Mouse (Mus musculus) megakaryocyte, embryonic 14.5 days (primary cell): ENCODE results near the gene Ptn. TPM values are rescaled to one million over a fixed set of nuclear protein-coding genes. Genes with fewer than 3 reads are reported as not detected.

Experiments
- H3K27me3 ChIP-seq: replicated peaks from 2 replicates; pipeline ENCODE3; 2012; ENCODE audit warnings: inconsistent platforms
- H3K36me3 ChIP-seq: replicated peaks from 2 replicates; pipeline ENCODE3; 2012; ENCODE audit warnings: low read length, inconsistent platforms, mixed read lengths
- H3K4me1 ChIP-seq: 2 replicates; pipeline ENCODE4 v1.6.1; 2012; ENCODE audit warnings: inconsistent platforms
- H3K4me3 ChIP-seq: replicated peaks from 2 replicates; pipeline ENCODE3; 2012; ENCODE audit warnings: moderate library complexity, mild to moderate bottlenecking, inconsistent platforms
- H3K9me3 ChIP-seq: 2 replicates; pipeline ENCODE4 v1.6.1; 2012; ENCODE audit warnings: inconsistent platforms
- FLI1 ChIP-seq: IDR thresholded peaks from 2 replicates; pipeline ENCODE4 v1.6.1; 2012; ENCODE audit warnings: low read length, inconsistent platforms, mixed read lengths
- GATA1 ChIP-seq: IDR thresholded peaks from 3 replicates; pipeline ENCODE4 v1.6.1; 2012; ENCODE audit warnings: mixed read lengths, low read length, inconsistent platforms, borderline replicate concordance
- polyA plus RNA-seq: library from polyadenylated mRNA; stranded (reverse); fragments of >175 nt; gene quantifications from 2 replicates; pipeline ENCODE4 v1.2.3, GENCODE M21; 2012; ENCODE audit warnings: low replicate concordance; ENCODE audit not compliant: insufficient read depth

The Ptn gene
- polyA plus RNA-seq, 1 experiment = not detected

GRCm38 (mm10) chr6:36793775-36794174 lies 16.2 kb downstream of the Ptn start:
- Histone ChIP-seq H3K4me3 (no peak overlapping the region), H3K9me3 (0 out of 2 replicates have a peak, but pooled peaks cover 1% of the 10 kb centered on the region)
- TF ChIP-seq GATA1 (no peak), FLI1 (no peak)

GRCm38 (mm10) chr6:36789261-36789660 lies 20.8 kb downstream of the Ptn start:
- Histone ChIP-seq H3K27me3 (no peaks in the 10 kb centered on the region), H3K9me3 (peaks cover 4% of the 10 kb centered on the region; the same call in 1 of the 2 replicates), H3K36me3 (no peaks in the 10 kb centered on the region), H3K4me3 (no peak overlapping the region), H3K4me1 (no peaks in the 10 kb centered on the region)
- TF ChIP-seq GATA1 (no peak), FLI1 (no peak)

More at GRCm38 (mm10) chr6:36793775-36794174, 16.2 kb downstream of the Ptn start:
- H3K27me3 ChIP-seq = no peaks in the 10 kb centered on the region
- H3K4me1 ChIP-seq = no peaks in the 10 kb centered on the region
- H3K36me3 ChIP-seq = no peaks in the 10 kb centered on the region

GRCm38 (mm10) chr6:36788576-36789191 lies 21.3 kb downstream of the Ptn start:
- peaks cover 4% of the 10 kb centered on the region; the same call in 1 of the 2 replicates for H3K9me3 ChIP-seq
- no peaks in the 10 kb centered on the region for H3K36me3 ChIP-seq
- H3K4me3 ChIP-seq = no peak overlapping the region
- H3K27me3 ChIP-seq = no peaks in the 10 kb centered on the region
- H3K4me1 ChIP-seq = no peaks in the 10 kb centered on the region
- TF ChIP-seq FLI1 (no peak), GATA1 (no peak)

GRCm38 (mm10) chr6:36784682-36785208 lies 25.3 kb downstream of the Ptn start:
- H3K36me3 ChIP-seq = no peaks in the 10 kb centered on the region
- H3K4me3 ChIP-seq = no peak overlapping the region
- no peaks in the 10 kb centered on the region for H3K4me1 ChIP-seq
- no peaks in the 10 kb centered on the region for H3K27me3 ChIP-seq
- TF ChIP-seq FLI1 (no peak), GATA1 (no peak)
- H3K9me3 ChIP-seq = peaks cover 4% of the 10 kb centered on the region; the same call in 1 of the 2 replicates

GRCm38 (mm10) chr6:36782481-36782880 lies 27.5 kb downstream of the Ptn start:
- H3K36me3 ChIP-seq = no peaks in the 10 kb centered on the region
- H3K9me3 ChIP-seq = peaks cover 2% of the 10 kb centered on the region
- no peaks in the 10 kb centered on the region for H3K27me3 ChIP-seq
- TF ChIP-seq GATA1 (no peak), FLI1 (no peak)
- H3K4me3 ChIP-seq = no peak overlapping the region
- no peaks in the 10 kb centered on the region for H3K4me1 ChIP-seq

- Histone ChIP-seq H3K27me3 (no peaks in the 10 kb centered on the region), H3K4me1 (no peaks in the 10 kb centered on the region), H3K4me3 (no peak overlapping the region), H3K9me3 (peaks cover 2% of the 10 kb centered on the region; the same call in 1 of the 2 replicates), H3K36me3 (no peaks in the 10 kb centered on the region)
- no peak for TF ChIP-seq GATA1
- TF ChIP-seq FLI1 = no peak
Measured at GRCm38 (mm10) chr6:36777567-36778337, 32.3 kb downstream of the Ptn start.

GRCm38 (mm10) chr6:36777039-36777438 lies 33.0 kb downstream of the Ptn start:
- Histone ChIP-seq H3K27me3 (no peaks in the 10 kb centered on the region), H3K36me3 (no peaks in the 10 kb centered on the region), H3K9me3 (peaks cover 2% of the 10 kb centered on the region; the same call in 1 of the 2 replicates), H3K4me3 (no peak overlapping the region), H3K4me1 (no peaks in the 10 kb centered on the region)
- TF ChIP-seq GATA1 = no peak
- TF ChIP-seq FLI1 = no peak

GRCm38 (mm10) chr6:36775647-36776360 lies 34.2 kb downstream of the Ptn start:
- no peaks in the 10 kb centered on the region for H3K4me1 ChIP-seq
- H3K27me3 ChIP-seq = no peaks in the 10 kb centered on the region
- peaks cover 2% of the 10 kb centered on the region; the same call in 1 of the 2 replicates for H3K9me3 ChIP-seq
- H3K4me3 ChIP-seq = no peak overlapping the region
- H3K36me3 ChIP-seq = no peaks in the 10 kb centered on the region
- TF ChIP-seq FLI1 = no peak
- no peak for TF ChIP-seq GATA1

- no peaks in the 10 kb centered on the region for H3K36me3 ChIP-seq
- TF ChIP-seq GATA1 = no peak
- H3K27me3 ChIP-seq = no peaks in the 10 kb centered on the region
- H3K4me1 ChIP-seq = no peaks in the 10 kb centered on the region
- H3K9me3 ChIP-seq = no peaks in the 10 kb centered on the region
- H3K4me3 ChIP-seq = no peak overlapping the region
Measured at GRCm38 (mm10) chr6:36772541-36772940, 37.5 kb downstream of the Ptn start.

GRCm38 (mm10) chr6:36769012-36769411 lies 41.0 kb downstream of the Ptn start:
- no peak overlapping the region for H3K4me3 ChIP-seq
- no peak for TF ChIP-seq GATA1
- no peak for TF ChIP-seq FLI1
- H3K27me3 ChIP-seq = no peaks in the 10 kb centered on the region
- H3K4me1 ChIP-seq = no peaks in the 10 kb centered on the region
- H3K9me3 ChIP-seq = no peaks in the 10 kb centered on the region
- H3K36me3 ChIP-seq = no peaks in the 10 kb centered on the region
